Mouse (Mus musculus): ENCODE results near the gene C1qtnf1.

The C1qtnf1 gene

GRCm38 (mm10) chr11:118411271-118411670 lies 16.7 kb upstream of the C1qtnf1 start:
- DNase-seq, result no peak

GRCm38 (mm10) chr11:118412601-118413000 lies 15.4 kb upstream of the C1qtnf1 start:
- DNase-seq, result no peak

GRCm38 (mm10) chr11:118413055-118413454 lies 14.9 kb upstream of the C1qtnf1 start:
- DNase-seq, result peak; percentile 56 to 63

- DNase-seq, result no peak
Measured at GRCm38 (mm10) chr11:118414270-118414669, 13.7 kb upstream of the C1qtnf1 start.

- DNase-seq, result no peak
Measured at GRCm38 (mm10) chr11:118415630-118416029, 12.4 kb upstream of the C1qtnf1 start.

- no peak for DNase-seq
Measured at GRCm38 (mm10) chr11:118416046-118416445, 12.0 kb upstream of the C1qtnf1 start.

GRCm38 (mm10) chr11:118417496-118417895 lies 10.5 kb upstream of the C1qtnf1 start:
- DNase-seq, result no peak

- DNase-seq, result no peak
Measured at GRCm38 (mm10) chr11:118418442-118418833, 9.6 kb upstream of the C1qtnf1 start.

GRCm38 (mm10) chr11:118418834-118419504 lies 9.0 kb upstream of the C1qtnf1 start, which contains the start of gene Cant1:
Cant1 (minus strand) TSS chr11:118419086.
- DNase-seq, result peak; percentile 98 to 99

GRCm38 (mm10) chr11:118420261-118420660 lies 7.7 kb upstream of the C1qtnf1 start:
- no peak for DNase-seq

- DNase-seq, result peak; percentile 76 to 78
Measured at GRCm38 (mm10) chr11:118423266-118423971, 4.6 kb upstream of the C1qtnf1 start.

GRCm38 (mm10) chr11:118424621-118425335 lies 3.2 kb upstream of the C1qtnf1 start:
- DNase-seq, result peak in 1 of 2 experiments; percentile 4

- DNase-seq, result no peak
Measured at GRCm38 (mm10) chr11:118426765-118427164, 1.2 kb upstream of the C1qtnf1 start.

- no peak for DNase-seq
Measured at GRCm38 (mm10) chr11:118427266-118427779, 680 bp upstream of the C1qtnf1 start.

GRCm38 (mm10) chr11:118428460-118428868 lies 461 bp downstream of the C1qtnf1 start:
- peak in 1 of 2 experiments; percentile 5 for DNase-seq

GRCm38 (mm10) chr11:118428944-118429709 lies 1.1 kb downstream of the C1qtnf1 start:
- DNase-seq, result no peak

GRCm38 (mm10) chr11:118430291-118430885 lies 2.4 kb downstream of the C1qtnf1 start:
- no peak for DNase-seq

- peak in 1 of 2 experiments; percentile 13 for DNase-seq
Measured at GRCm38 (mm10) chr11:118431100-118431948, 3.3 kb downstream of the C1qtnf1 start.

- no peak for DNase-seq
Measured at GRCm38 (mm10) chr11:118433398-118433868, 5.4 kb downstream of the C1qtnf1 start.

GRCm38 (mm10) chr11:118434093-118434492 lies 6.1 kb downstream of the C1qtnf1 start:
- no peak for DNase-seq

GRCm38 (mm10) chr11:118436471-118436935 lies 8.5 kb downstream of the C1qtnf1 start:
- DNase-seq, result peak; percentile 77 to 79

All from cerebellum, adult 18-20 months (tissue).